Mouse (Mus musculus) cerebellum, adult 11-12 months (tissue): Measurements from ENCODE around the gene Fbf1.

Source experiments
- DNase-seq: peaks from one replicate; pipeline ENCODE4 v3.0.0; 2022

Gene Fbf1

DNA sequence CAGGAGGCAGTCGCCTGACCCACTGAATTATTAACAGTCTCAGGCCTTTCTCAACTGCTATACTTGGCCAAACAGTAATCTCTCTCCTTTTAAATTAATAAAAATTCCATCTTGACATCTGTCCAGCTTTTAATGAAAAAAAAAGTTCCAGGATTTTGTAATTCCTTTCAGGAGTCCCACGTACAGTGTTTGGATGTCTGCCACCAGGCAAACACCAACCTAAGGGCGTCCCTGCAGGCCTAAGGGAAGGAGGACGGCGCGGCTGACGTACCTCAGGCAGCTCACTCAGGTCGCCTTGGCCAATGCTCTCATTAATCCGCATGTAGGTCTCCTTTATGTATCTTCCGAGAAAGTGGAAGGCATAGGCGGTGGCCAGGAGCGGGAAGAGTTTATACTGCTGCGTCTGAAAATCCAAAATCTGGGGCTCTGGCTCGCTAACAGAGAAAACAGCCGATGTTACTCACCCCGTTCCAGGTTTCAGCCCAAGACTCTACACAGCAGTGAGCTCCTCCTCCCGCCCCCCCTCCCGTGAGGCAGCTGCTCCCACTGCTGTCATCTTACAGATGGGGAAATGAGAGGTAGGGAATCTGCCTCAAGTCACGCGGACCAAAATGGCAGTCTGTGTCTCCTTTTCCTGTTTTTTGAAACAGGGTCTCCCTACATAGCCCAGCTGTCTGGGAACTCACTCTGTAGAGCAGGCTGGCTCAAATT is 10.6 kb upstream of the Fbf1 start:
- no peak for DNase-seq

DNA sequence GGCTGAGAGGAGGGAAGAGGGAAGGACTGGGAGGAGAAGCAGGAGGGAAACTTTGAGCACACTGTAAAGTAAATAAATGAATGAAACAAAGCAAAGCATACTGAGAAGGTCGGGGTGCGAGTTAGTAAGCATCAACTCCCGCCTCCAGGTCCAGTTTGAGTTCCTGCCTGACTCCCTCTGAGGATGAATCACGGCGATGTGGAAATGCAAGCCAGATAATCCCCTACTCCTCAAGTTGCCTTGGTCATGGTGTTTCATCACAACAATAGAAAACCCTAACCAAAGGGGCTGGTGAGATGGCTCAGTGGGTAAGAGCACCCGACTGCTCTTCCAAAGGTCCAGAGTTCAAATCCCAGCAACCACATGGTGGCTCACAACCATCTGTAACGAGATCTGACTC is 8.0 kb upstream of the Fbf1 start:
- DNase-seq = no peak

DNA sequence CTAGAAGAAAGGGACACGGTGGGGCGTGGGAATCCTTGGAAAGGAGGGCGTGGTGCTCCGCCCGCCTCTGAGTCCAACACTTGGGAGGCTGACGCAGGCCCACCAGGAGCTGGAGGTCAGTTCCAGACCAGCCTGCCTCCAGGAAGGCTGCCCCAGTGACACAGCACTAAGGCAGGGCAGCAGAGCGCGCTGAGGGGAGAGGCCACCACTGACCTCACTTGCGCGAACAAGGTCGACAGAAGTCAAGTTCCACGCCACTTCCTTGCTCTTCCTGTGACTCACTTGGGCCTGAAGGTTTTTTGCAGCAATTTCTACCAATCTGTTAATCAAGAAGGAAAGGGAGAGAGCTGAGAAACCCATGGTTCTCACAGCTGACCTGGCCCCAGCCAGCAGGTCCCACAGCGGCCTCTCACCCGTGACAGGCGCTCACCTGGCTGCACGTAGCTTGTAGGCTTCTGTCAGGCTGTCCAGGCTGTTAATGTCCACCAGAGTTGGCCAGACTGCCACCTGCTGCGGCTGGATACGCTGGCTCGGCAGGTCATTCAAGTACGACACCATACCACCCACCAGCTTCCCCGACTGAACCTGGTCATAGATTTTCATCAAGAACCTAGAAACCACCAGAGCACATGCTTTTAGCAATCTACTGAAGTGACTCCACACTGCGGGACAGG is 6.9 kb upstream of the Fbf1 start:
- no peak for DNase-seq

DNA sequence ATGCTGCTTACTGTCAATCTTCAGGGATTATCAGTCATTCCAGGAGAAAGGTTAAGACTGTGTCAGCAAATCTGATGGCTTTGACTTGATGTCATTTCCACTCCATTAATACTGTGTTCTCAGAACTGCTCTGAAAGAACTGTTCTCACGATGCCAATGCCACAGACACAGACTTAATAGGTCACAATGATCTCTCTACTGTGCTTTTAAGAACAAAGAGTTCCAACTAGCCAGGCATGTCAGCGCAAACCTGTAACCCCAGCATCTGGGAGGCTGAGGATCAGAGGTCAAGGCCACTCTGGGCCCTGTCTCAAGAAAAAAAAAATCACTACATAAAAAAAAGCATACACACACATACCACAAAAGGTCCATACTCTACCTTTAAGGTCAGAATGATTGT is 4.0 kb upstream of the Fbf1 start:
- DNase-seq = no peak

DNA sequence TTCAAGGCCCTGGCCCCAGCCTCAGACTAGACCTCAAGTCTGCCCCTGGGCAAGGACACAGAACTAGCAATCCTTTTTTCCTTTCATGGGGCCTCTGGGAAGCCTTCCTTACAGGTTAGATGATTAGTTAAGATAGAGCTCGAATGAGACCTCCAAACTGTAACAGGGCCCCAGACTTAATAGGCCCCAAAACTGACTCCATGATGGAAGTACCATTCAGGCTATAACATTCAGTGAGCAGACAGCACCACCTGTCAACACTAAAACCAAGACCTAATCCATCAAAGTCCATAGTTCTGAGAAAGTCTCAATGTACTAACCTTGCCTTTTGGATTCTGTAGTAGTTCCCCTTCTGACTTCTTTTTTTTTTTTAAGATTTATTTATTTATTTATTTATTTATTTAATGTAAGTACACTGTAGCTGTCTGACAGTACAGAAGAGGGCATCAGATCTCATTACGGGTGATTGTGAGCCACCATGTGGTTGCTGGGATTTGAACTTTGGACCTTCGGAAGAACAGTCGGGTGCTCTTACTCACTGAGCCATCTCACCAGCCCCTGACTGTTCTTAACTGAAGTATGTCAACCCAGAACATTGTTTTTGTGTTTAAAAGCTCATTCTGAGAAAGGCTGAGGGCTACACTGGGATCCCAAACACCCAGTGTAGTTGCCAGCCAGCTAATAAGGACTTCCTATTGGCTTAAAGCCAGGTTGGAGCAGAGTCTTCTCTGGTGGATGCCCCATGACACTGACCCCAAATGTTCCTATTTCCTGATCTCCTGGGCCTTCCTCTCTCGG is 2.2 kb upstream of the Fbf1 start:
- DNase-seq = no peak

DNA sequence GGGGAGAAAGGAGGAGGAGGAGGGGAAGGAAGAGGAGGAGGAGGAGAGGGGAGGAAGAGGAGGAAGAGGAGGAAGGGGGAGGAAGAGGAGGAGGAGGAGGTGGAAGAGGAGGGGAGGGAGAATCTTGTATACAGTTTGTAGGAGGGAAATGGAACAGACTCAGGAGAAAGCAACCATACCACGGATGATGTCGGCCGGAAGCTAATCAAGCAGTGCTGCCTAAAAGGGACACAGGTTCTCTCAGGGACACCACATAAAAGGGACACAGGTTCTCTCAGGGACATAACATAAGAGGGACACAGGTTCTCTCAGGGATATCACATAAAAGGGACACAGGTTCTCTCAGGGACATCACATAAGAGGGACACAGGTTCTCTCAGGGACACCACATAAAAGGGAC is 1.2 kb upstream of the Fbf1 start:
- DNase-seq = no peak

DNA sequence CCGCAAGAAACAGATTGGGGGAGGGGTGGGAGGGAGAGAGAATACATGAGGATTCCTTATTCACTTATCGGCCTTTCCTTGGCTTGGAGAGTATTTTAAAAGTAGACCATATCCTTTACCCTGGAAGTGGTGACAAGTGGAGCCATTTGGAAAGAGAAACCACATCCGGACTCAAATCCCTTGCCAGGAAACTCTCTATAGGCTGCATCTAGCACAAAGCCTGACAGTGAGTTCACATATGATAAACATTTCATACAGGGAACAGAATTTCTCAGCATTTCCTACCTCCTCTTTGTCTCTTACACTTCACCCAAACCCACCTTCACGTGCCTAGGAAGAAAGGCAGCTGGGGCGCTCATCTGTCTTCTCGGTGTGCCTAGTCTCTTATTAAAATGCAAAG is 734 bp downstream of the Fbf1 start:
- DNase-seq = no peak

DNA sequence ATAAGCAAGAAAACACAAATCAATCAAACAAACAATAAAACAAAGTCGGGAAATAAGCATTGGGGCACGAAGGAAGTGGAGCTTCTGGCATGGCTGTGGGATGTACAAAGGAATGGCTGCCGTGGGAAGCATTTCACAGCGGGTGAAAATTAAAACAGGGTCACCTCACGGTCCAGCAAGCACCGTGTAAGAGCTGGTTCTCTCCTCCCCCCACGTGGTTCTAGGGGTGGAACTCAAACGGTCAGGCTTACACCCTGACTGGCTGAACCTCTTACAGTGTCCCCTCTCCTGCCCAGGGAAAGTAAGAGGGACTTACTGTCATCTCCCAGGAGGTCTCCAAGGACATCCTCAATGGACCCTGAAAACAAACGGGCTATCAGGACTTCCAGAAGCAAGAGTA is 5.0 kb downstream of the Fbf1 start:
- no peak for DNase-seq

DNA sequence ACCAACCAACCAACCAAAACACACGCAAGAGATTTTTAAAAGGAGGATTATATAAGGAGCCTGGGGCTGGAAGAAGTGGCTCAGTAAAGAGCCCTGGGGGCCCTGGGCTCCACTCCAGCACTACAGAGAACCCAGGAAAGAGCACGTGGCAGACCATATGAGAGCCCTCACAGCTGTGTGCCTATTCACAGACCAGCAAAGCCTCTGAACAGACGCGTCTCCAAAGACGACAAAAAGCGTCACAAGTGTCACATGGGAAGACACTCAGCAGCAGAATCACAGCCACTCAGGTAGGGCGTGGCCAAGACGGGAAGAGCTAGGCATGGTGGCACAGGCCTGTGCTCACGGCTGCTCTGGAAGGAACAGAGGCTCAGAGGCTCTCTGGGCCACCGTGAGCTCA is 5.8 kb downstream of the Fbf1 start:
- DNase-seq = no peak

DNA sequence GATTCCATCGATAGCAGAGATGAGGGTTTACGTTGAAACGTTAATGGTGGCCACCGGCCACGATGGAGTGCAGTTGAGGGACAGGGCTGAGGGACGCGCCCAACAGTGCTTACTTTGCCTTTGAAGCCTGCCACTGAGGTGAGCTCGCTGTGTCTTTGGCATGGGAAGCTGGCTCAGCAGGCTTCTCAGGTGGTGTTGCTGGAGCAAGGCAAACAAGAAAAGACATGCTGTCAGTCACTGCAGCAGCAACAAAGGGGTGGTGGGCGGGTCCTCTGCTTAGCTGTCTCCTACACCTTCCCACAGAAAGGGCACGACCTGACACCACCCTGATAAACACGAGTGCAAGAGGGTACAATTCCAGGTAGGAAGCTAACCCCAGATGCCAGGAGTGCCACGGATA is 6.7 kb downstream of the Fbf1 start:
- DNase-seq = no peak

DNA sequence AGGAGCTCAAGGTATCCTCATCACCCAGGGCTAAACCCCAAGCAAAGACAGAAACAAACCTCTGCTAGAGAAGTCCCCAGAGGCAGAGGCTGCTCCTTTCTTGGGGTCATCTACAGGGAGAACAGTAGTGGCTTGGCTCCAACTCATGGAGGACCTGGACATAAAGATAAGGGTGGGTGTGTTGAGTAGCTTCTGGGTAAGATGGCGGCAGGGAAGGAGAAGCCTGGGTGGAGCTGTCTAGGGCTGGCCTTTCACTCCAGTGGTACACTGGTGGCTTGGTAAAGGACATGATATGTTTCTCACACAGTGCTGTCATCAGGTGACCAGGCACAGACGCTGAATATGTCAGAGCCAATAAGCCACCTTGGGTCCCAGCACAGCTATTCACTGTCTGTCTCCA is 17.0 kb downstream of the Fbf1 start:
- DNase-seq = no peak

DNA sequence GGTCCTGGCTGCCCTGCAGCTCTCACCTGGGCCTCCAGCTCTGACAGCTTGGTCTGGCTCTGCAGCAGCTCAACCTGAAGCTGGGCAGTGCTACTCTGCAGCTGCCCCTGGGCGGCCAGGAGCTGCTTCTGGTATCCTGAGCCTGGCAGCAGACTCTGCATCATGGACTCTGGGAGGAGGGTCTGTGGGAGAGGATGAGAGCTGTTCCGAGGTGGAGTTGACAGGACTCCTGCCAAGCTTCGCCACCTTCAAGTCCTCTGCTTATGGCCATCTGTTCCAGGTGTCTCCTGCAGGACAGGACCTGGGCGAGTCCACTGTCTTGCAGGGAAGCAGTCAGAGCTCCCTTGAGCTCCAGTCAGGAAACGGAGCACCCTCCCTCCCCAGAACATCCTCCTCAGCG is 18.6 kb downstream of the Fbf1 start:
- peak; percentile 76 for DNase-seq

DNA sequence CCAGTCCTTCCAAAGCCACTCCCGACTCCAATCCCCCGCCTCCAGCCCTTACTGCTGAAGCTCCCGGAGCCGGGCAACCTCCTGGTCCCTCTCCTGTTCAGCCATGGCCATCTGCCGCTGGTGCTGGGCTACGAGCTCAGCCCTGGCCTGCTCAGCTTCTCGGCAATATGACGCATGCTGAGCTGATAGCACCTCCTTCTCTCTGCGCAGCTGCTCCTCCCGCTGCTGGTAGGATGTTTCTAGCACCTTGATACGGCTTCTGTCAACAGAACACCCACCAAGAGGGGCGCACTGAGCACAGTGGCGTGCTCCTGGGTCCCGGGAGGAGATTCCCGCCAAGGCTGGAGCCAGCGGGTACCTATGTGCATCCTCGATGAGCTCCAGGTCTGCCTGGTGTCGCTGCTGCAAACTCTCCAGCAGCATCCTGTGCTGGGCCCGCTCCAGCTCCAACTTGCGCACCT is 19.2 kb downstream of the Fbf1 start:
- peak; percentile 87 for DNase-seq

DNA sequence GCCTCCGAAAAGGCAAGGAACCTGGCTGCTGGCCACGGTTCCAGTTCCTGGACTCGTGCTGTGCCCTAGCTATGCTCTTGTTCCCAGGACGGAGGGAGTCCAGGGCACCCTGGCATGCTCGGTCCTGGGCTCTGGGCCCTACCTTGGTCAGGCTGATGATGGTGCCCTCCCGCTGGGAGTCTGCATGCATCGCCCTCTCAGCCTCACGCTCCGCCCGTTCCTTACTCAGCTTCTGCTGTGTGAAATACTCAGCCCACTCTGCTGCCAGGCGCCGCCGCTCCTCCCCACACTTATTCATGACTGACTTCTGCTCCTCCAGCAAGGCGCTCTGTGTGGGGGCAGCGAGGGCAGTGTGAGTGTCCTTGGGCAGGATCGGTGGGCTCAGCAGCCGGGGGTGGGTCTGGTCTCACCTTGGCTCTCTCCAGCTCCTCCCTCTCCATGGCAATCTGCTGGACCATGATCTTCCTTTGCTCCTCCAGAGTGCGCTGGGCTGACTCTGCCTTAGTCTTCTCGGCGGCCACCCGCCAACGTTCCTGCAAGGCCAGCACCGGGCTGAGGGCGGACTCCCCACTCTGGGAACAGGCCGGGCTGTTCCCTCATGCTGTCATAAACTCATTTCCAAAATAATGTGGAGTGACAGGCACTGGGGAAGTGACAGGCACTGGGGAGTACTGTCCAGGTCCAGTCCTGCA is 21.5 kb downstream of the Fbf1 start:
- peak; percentile 80 for DNase-seq

DNA sequence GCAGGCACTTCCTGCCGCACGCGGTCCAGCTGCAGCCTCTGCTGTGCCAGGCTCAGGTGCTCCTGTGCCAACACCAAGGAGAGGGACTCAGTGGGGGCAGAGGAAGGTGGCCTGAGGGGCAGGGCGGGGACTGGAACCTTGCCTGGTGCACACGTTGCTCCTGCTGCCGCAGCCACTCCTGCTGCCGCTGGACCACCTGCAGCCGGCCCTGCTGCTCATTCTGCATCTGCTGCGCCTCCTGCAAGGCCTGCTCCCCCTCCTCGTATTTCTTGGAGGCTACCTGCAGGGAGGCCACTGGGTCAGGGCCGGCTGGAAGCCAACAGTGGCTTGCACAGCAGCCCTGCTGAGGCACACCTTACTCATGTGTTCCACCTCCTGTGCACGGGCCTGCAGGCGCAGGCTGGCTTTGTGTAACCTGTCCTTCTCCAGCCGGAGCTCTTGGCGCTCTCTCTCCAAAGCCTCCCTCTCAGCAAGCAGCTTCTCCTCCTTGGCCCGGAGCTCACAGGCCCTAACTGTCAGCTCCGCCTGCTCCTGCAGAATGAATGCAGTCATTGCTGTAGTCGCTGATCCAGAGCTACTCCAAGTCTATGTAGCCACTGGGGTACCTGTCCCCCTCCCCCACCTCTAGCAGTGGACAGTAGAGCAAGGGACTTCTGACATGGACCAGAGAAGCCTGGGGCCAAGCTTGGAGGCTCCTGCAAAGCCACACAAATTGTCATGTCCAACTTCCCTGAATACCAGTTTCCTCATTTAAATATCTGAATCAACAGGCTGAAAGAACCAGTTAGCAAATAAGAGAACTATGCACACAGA is 22.3 kb downstream of the Fbf1 start:
- DNase-seq = peak; percentile 80

DNA sequence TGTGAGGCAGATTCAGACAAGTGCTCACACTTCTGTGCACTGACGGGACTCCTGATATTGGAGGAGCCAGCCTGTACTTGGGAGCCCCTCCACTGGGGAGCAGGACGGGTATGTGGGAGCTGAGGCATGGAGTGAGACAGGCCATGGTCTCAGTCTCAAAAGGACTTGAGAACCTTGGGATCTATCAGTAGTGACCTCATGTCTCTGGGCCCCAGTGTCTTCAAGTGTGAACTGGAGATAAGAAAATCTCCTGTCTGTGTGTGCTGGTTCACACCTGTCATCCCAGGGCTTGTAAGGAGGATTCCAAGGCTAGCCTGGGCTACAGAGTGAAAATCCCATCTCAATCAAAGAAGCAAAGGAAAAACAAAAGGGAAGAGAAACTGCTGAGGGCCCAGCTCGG is 24.5 kb downstream of the Fbf1 start:
- peak; percentile 26 for DNase-seq

DNA sequence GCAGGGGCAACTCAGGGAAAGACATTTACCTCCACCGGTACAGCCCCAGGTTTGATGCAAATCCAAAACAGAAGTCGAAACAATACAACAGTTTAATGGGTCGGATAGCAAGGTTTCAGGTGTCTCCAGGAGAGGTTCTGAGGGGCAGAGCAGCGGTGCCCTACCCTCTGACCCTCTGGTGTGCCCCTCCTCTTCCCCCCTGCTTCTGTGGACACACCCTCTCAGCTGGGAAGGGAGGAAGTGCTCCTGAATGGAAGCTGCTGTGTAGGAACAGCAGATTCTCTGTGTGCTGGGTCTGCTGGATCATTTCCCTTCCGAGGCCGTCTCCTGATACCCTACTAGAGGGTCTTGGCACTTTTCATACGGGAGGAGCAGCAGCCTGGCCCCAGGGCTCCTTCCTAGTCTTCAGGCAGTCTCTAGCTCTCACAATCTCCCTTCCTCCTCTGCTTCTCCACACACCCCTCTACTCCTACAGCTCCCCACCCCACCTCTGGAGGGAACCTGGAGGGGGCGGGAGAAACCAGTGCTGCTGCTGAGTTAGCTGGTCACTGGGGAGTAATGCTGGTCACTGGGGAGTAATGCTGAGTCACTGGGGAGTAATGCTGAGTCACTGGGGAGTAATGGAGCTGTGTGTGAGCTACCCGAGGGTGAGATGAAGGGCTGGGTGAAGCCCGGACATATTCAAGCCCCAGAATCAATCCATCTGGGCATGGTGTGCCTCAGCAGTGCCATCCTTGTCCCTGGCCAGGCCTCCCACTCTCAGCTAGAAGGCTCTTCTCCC is 25.6 kb downstream of the Fbf1 start:
- DNase-seq = peak; percentile 36

DNA sequence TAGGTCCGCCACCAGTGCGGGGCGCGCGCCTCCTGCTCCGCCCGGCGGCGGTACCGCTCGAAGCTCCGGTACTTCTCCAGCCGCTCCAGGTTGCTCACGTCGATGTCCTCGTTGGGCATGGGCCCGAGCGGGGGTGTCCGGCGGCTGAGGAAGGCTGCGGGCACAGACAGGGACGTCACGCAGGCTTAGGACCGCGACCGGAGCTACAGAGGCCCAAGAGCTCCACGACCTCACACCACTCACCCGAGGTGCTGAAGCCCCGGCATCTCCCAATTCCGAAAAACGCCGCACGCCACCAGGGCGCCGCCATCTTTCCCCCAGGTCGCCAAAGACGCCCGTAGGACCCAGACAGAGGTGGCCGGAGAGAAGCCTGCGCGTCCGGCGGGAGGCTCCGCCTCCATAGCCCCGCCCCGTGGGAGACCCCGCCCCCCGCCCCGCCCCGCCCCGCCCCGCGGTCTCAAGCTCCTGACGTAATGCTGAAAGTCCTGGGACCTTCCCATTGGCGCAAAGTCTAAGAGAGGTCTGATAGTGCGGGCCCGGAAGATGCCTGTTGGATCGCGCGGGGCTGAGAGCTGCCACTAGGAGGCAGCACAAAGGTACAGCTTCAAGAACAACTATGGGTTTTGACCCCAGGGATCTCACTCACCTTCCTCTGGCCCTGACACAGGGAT is 29.4 kb downstream of the Fbf1 start, which contains the start of gene Mrpl38:
Gene Mrpl38 (minus strand): TSS at position 401 of the 671 bp plus-strand sequence.
- peak; percentile 91 for DNase-seq

DNA sequence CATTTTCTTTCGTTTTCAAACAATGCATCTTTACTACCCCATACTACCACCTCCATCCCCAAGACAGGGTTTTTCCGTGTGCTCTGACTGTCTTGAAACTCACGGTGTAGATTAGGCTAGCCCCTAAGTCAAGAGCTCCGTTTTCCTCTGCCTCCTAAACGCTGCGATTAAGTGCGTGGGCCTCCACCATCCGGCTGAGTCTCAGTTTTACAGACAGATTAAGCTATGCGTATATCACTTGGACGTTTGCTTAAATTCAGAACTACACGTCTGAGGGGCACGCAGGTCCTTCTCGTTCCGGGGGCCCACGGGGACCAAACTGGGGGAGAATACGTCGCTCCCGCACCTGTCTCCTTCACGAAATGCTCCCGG is 29.9 kb downstream of the Fbf1 start:
- no peak for DNase-seq

DNA sequence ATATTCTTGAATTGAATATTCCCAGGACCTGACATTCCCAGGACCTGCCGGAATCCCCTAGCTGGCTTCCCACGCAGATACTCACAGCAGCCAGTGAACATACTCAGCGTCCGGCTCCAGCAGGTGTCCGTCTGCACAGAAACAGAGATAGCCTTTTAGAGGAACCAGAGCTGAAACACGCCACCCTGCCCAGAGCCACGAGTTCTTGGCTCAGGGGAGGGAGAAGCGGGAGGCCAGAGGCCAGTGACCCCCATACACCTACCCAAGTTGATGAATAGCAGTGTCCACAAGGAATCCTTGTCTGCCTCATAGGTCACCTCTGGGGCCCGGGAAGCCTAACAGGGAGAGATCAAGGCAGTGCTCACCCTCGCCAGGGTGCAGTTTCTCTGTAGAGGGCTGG is 33.8 kb downstream of the Fbf1 start:
- DNase-seq = peak; percentile 31

DNA sequence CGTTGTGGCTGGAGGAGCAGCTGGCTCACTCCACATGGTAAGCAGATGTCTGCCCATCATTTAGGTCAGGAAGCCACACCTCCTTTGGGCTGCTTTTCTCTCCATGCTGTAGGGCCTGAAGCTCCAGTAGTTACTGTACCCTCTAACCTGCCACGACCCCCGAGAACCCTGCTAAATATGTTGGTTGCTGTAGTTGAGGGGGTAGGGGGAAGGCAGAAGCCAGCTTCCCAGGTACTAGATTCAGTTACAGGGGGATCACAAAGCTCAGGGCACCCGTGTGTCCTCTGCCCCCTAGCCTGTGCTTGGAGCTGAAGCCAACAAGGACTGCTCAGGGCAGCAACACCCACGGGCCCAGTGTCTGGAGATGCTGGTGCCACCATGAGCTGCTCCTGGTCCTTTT is 34.5 kb downstream of the Fbf1 start:
- DNase-seq = no peak
